Mouse (Mus musculus) 416B (cell line): ENCODE data around the gene Gm8947.
"Not testable (repeated sequence)": the region's sequence is repeated elsewhere in the genome, so short reads cannot be mapped to it uniquely, and the experiment has no call there.

Experiments used
- DNase-seq: peaks from one replicate; pipeline ENCODE4 v3.0.0; 2011; ENCODE audit warnings: low read depth

Gm8947 gene

GRCm38 (mm10) chr1:151192075-151192474 lies at the start of gene Gm8947:
Gm8947 (plus strand) TSS chr1:151192376.
- not testable (repeated sequence) for DNase-seq

DNA sequence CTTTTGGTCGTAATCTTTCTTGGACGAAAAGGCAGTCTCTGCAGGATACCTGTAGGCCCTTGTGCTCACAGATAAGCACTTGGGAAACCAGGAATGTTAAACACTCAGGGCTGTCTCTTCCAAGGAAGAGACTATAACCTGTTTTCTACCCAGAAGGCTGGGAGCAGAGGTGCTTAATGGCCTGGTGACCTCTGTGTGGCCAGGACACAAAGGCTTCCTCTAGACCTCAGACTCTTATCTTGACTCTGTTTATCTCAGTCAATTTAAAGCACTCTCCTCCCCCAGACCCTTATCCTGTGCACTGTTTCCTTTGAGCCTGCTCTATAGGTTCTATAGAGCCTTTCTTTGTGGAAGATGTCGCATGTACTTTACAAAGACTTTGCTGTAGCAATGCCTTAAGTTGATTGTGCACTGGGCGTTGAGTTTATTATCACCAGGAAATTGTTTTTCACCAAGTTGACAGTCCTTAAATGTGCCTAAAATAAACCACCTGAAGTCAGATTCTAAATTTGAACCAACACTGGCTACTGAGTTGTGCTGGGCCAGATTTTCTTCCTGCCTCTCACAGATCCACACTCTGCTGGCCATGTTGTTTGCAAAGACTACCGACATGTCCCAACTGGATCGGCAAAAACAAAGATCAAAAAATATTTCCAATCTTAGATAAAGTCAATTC lies 47.6 kb upstream of the Gm8947 start:
- no peak for DNase-seq

DNA sequence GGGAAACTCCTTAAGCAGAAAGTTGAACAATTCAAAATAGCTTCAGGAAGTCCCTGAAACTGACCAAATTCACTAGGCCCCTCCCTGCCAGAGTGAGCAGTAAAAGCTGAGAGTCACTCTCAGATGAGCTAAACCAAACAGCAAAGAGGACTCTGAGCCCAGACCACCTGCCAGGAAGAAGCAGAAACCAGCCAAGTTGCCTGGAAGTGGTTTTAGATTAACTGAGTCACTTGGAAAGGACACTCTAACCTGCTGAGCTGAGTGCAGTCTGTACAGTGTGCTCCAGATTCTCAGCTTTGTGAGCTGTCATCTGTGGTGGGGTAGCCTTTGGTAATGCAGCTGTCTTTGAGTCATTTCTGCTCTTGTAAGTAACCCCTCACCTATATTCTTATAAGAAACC lies 44.4 kb upstream of the Gm8947 start:
- peak; percentile 5 for DNase-seq

DNA sequence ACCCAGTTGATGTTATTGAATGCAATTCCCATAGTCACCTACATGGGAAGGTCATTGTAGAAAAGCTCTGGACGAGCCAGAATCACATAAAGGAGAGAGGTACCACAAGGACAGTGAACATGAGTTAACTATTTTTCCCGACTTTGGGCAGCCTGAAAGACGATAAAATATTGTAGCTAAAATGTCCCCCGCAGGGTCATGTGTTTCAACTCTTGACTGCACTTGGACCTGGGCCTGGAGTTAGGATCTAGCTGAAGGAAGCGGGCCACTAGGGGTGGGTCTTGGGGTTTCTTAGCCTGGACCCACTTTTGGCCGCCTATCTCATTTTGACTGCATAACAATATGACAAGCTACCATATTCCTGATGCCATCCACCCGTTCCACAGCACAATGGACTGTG lies 42.0 kb upstream of the Gm8947 start:
- DNase-seq, result no peak

- DNase-seq, result no peak
Measured at GRCm38 (mm10) chr1:151151089-151151488, 41.1 kb upstream of the Gm8947 start.

GRCm38 (mm10) chr1:151153056-151153652 lies 39.0 kb upstream of the Gm8947 start:
- peak; percentile 8 for DNase-seq

- not testable (repeated sequence) for DNase-seq
Measured at GRCm38 (mm10) chr1:151154131-151154530, 38.0 kb upstream of the Gm8947 start.

DNA sequence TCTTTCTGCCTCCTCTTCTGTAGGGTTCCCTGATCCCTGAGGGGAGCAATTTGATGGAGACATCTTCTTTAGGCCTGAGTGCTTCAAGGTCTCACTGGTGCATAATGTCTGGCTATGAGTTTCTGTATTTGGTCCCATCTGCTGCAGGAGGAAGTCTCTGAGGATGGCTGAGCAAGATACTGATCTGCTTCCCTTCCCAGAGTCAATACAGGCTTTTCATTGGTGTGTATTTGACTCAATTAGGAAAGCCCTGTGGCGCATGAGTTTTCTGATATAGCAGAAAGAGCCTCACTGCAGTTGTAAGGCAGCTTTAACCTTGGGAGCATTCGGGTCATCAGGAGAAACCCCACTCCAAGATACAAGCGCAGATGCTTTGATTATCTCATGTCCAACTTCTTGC lies 36.0 kb upstream of the Gm8947 start:
- peak; percentile 48 for DNase-seq

DNA sequence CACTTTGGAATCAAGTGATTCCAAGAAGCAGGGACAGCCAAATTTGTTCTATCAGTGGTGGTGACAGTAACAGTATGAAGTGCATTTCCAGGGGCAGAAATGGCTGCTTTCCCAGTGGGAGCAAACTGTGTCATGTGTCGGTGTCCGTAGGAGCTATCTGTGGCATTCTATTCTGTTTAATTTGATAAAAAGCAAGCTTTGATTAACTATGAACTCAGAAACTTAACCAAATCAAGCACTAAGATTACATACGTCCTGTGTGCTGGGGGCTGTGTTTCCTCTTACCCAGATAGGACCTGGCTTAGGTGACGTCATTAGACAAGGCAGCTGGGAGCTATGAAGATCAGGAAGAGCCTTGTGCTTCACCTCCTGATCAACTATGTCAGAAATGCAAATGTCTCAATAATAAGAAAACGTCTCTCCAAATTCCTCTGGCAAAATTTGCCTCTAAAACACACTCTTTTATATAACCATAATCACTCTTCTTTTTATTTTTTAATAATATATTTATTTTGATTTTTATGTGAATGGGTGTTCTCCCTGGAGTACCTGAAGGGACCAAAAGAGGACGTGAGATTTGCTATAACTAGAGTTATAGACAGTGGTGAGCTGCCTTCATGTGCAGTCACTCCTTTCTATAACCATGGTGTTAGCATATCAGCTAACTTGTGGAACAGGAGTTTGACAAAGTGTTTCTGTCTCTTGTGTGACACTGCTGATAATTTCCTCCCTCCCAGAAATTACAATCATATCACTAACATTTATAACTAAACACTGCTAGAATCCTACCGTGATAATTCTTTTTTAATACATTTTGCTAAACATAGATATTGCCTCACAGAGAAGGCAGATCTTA lies 35.2 kb upstream of the Gm8947 start:
- no peak for DNase-seq

- DNase-seq, result no peak
Measured at GRCm38 (mm10) chr1:151157963-151158856, 34.0 kb upstream of the Gm8947 start.

- no peak for DNase-seq
Measured at GRCm38 (mm10) chr1:151158857-151159510, 33.2 kb upstream of the Gm8947 start.

GRCm38 (mm10) chr1:151166031-151166430 lies 26.1 kb upstream of the Gm8947 start:
- DNase-seq, result peak; percentile 49

DNA sequence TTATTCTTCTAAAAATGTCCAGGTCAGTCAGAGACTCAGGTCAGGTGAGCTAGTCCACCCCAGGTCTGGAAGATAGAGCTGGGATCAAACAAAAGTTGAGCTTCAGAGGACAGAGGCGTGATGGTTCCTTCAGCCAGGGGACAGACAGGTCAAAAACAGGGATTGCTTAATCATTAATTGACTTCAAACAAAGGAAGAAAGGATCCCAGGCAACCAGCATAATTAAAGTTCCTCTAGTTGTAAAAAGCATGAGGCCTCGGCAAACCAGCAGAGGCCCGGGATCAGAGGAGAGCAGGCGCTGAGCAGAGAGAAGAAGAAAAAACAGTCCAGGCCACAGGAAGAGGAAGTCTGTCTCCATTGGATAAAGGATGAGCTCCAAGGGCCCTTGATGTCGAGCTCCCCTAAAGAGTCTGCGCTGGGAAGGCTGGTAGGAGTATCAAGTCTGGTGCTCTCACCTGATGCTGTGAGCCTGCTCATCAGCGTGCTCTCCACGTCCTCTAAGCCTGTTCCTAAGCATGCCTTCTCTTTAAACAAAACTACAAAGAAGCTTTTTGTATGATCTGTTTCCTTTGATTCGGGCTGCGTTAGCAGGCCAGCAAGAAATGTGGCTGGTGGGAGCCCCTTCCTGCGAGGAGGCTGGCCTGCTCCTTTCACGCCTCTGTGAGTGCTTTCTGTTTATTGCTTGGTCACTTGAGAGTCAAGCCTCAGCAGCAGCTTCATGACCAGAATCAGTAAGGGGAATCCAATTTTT lies 24.7 kb upstream of the Gm8947 start:
- no peak for DNase-seq

GRCm38 (mm10) chr1:151168637-151169036 lies 23.5 kb upstream of the Gm8947 start:
- no peak for DNase-seq

DNA sequence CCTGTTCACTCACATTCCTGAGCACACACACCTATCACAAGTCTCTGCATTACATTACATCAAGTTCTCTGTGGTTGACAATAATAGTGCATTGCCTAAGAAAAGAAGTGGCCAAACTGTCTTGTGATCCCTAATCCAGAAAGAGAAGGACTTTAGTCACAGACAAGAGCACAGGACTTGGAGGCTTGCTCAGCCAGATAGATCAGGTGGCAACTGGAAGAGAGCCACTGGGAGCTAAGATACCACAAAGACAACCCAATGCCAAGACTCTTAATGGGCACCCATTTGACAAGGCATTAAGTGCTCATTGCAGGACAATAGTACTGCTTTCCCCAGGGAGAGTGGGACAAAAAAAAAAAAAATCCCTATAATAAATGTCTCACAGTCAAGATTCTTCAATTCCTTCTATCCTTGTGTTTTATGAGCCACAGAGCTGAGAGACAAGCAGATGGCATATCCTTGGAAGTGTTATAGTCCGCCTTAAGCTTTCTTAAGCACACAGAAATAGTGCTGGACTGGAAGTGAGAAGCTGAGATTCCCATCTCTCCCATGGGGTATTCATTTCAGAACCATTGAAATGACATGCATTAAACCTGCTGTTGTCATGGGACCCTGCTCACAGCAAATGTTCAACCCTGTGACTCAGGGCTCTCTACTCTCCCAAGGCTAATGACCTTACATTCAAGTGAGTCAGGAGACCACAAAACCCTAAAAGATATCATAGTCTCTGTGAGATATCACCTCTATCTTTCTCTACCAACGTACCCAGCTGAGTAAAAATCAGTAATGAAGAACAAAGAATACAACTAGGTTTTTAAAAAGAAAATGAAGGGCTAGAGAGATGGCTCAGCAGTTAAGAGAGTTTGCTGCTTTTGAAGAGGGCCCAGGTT lies 20.4 kb upstream of the Gm8947 start:
- DNase-seq, result peak; percentile 63

DNA sequence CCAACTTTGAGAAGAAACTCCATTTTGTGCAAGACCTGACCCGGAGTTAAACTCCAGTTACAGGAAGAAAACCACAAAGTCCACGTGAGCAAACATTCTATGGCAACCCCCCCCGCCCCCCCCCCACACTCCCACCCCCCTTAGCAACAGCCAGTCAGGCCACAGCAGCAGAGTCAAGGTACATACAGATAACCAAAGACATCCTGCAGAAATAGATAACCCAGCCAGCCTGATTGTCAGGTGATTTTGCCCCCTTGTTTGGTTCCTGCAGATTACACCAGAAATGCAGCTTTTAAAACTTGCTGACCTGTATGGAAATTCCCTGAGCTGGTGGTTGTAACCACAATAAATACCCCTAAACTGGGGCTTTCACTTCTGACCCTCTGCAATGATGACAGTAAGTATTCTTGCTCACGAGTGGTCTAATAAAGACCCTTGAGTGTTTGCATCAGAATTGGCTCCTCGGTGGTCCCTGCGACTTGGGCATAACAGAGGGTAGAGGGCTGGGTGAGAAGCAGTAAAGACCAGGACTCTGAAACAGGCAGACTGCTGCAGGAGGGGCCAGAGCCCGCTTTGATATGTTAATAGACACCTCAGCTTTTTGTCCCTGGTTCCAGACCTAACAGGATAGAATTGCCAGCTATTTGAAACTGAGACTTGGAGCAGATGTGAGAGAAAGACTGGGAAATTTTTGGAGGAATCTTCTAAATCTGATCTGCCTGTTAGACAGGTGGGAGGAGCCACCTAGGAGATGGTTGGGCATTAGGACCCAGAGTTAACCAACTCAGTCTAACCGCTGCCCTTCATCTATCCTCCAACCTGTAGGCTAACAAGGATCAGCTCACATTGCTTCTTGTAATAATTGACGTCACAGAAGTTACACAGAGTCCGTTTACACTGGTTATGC lies 14.9 kb upstream of the Gm8947 start:
- peak; percentile 76 for DNase-seq

DNA sequence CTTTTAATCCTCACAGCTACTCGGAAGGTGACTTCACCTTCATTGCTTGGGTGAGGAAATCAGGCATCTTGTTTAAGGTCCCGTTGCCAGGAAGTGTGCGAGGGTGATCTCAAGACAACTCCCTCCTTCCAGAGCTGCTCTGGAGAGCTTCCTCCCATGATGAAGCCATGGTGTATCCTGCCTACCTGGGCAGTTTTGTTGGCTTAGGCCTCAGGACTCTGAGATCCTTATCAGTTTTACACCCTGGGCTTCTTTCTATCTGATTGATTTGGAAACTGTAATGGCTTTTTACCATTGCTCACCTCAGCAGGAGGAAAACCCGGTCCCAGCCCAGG lies 14.3 kb upstream of the Gm8947 start:
- DNase-seq, result no peak

GRCm38 (mm10) chr1:151178505-151179083 lies 13.6 kb upstream of the Gm8947 start:
- no peak for DNase-seq
